13 mouse cellular contexts compared by ENCODE assay signal in the genomic region with DNA sequence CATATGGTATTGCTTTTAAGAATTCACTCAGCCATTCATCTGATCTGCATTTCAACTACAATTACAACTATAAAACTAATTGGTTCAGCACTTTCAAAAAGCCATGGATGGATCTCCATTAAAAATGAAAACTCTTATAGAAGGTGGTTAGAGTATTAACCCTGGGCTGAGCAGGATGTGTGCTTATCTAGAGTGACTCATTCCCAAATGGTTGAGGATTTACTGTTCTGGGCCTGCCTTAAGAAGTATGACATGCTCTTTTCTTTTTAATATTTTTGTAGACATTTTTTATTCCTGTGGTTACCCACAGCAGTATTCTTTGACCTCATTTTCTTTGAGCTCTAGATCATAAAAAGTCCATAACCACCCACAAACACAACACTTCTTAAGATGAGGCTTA.
"Had no signal": no experiment of that assay in that cellular context is flagged by ENCODE, and none has a peak within 500 bp of the region (broad histone marks: within the 10 kb centered on the region; RNA-seq: fewer than 3 reads in every experiment).

No protein-coding gene starts in this region.

- H3K36me3 ChIP-seq: midbrain, embryonic 13.5 days; midbrain, embryonic 15.5 days; neural tube, embryonic 12.5 days; stomach, embryonic 15.5 days had no signal

- DNase-seq: lung, adult 18-20 months; lung, embryonic 14.5 days; lung, postnatal 10 days; lung, postnatal 4 days; right cerebral cortex, postnatal 14 days; thymus, adult 18-20 months; thymus, postnatal 25 days; thymus, postnatal 4 days had no signal

- H3K27ac ChIP-seq: midbrain, embryonic 13.5 days; midbrain, embryonic 15.5 days; neural tube, embryonic 12.5 days; stomach, embryonic 15.5 days had no signal

- H3K4me1 ChIP-seq: midbrain, embryonic 13.5 days; midbrain, embryonic 15.5 days; neural tube, embryonic 12.5 days; stomach, embryonic 15.5 days had no signal

- ATAC-seq: midbrain, embryonic 13.5 days; midbrain, embryonic 15.5 days had no signal

- H3K4me3 ChIP-seq: midbrain, embryonic 13.5 days; midbrain, embryonic 15.5 days; neural tube, embryonic 12.5 days; stomach, embryonic 15.5 days had no signal

- H3K27me3 ChIP-seq: megakaryocyte, embryonic 14.5 days; neural tube, embryonic 12.5 days had no signal
